Mouse (Mus musculus) cerebellum, adult 9-10 months (tissue): ENCODE data around the gene Gpr141.
"Not testable (repeated sequence)": the region's sequence is repeated elsewhere in the genome, so short reads cannot be mapped to it uniquely, and the experiment has no call there.

Experiments used
- DNase-seq: peaks from one replicate; pipeline ENCODE4 v3.0.0; 2022

Gpr141 gene

GRCm38 (mm10) chr13:19824071-19824470, at the start of gene Gpr141:
Gene Gpr141, minus strand, starts transcription at chr13:19824257.
- peak; percentile 0 for DNase-seq

- DNase-seq: no peak
Observed at GRCm38 (mm10) chr13:19864241-19864640, 40.2 kb upstream of the Gpr141 start.

GRCm38 (mm10) chr13:19854629-19855333, 30.7 kb upstream of the Gpr141 start:
- no peak for DNase-seq

GRCm38 (mm10) chr13:19854049-19854448, 30.0 kb upstream of the Gpr141 start:
- DNase-seq: no peak

GRCm38 (mm10) chr13:19843448-19843847, 19.4 kb upstream of the Gpr141 start:
- DNase-seq: no peak

GRCm38 (mm10) chr13:19842707-19843106, 18.6 kb upstream of the Gpr141 start:
- DNase-seq: no peak

- DNase-seq: no peak
Observed at GRCm38 (mm10) chr13:19841615-19842014, 17.6 kb upstream of the Gpr141 start.

- DNase-seq: no peak
Observed at GRCm38 (mm10) chr13:19840206-19840605, 16.1 kb upstream of the Gpr141 start.

GRCm38 (mm10) chr13:19830560-19830959, 6.5 kb upstream of the Gpr141 start:
- DNase-seq: no peak

GRCm38 (mm10) chr13:19828095-19828494, 4.0 kb upstream of the Gpr141 start:
- no peak for DNase-seq

- DNase-seq: no peak
Observed at GRCm38 (mm10) chr13:19821639-19822038, 2.4 kb downstream of the Gpr141 start.

- no peak for DNase-seq
Observed at GRCm38 (mm10) chr13:19819926-19820325, 4.1 kb downstream of the Gpr141 start.

- no peak for DNase-seq
Observed at GRCm38 (mm10) chr13:19819243-19819642, 4.8 kb downstream of the Gpr141 start.

GRCm38 (mm10) chr13:19794942-19795341, 29.1 kb downstream of the Gpr141 start:
- DNase-seq: no peak

GRCm38 (mm10) chr13:19794486-19794885, 29.6 kb downstream of the Gpr141 start:
- DNase-seq: no peak

- DNase-seq: no peak
Observed at GRCm38 (mm10) chr13:19793761-19794160, 30.3 kb downstream of the Gpr141 start.

- not testable (repeated sequence) for DNase-seq
Observed at GRCm38 (mm10) chr13:19787946-19788345, 36.1 kb downstream of the Gpr141 start.

GRCm38 (mm10) chr13:19770163-19770562, 53.9 kb downstream of the Gpr141 start:
- no peak for DNase-seq

GRCm38 (mm10) chr13:19767202-19767601, 56.9 kb downstream of the Gpr141 start:
- DNase-seq: no peak

- DNase-seq: no peak
Observed at GRCm38 (mm10) chr13:19764276-19764675, 59.8 kb downstream of the Gpr141 start.

- DNase-seq: no peak
Observed at GRCm38 (mm10) chr13:19763211-19763610, 60.8 kb downstream of the Gpr141 start.

- DNase-seq: no peak
Observed at GRCm38 (mm10) chr13:19745741-19746140, 78.3 kb downstream of the Gpr141 start.

- no peak for DNase-seq
Observed at GRCm38 (mm10) chr13:19744536-19744935, 79.5 kb downstream of the Gpr141 start.

- no peak for DNase-seq
Observed at GRCm38 (mm10) chr13:19734597-19734996, 89.5 kb downstream of the Gpr141 start.

GRCm38 (mm10) chr13:19730826-19731225, 93.2 kb downstream of the Gpr141 start:
- no peak for DNase-seq
